Mouse (Mus musculus) embryonic fibroblast, embryonic 13.5 days (primary cell): ENCODE data around the gene Pde10a.

Experiments used
- CTCF ChIP-seq: IDR thresholded peaks from 2 replicates; pipeline ENCODE4 v1.5.1; 2011; ENCODE audit warnings: mild to moderate bottlenecking, control low read depth, low read length, moderate library complexity, borderline replicate concordance; ENCODE audit not compliant: insufficient read depth
- POLR2A ChIP-seq: IDR thresholded peaks from 2 replicates; pipeline ENCODE4 v1.6.1; 2011; ENCODE audit warnings: low read depth, mild to moderate bottlenecking, control low read depth, low read length, moderate library complexity

GRCm38 (mm10) chr17:8763248-8763647, 238.1 kb downstream of the Pde10a start:
- no peak for TF ChIP-seq POLR2A
- TF ChIP-seq CTCF, result no peak
